Mouse (Mus musculus) embryo, embryonic 10.5 days (tissue): ENCODE measurements around the gene Vmn1r58.
"Not testable (repeated sequence)": the region's sequence is repeated elsewhere in the genome, so short reads cannot be mapped to it uniquely, and the experiment has no call there.

Experiments used
- DNase-seq: peaks from one replicate; pipeline ENCODE4 v3.0.0-alpha.2; 2015; ENCODE audit warnings: low spot score

Vmn1r58 gene

DNA sequence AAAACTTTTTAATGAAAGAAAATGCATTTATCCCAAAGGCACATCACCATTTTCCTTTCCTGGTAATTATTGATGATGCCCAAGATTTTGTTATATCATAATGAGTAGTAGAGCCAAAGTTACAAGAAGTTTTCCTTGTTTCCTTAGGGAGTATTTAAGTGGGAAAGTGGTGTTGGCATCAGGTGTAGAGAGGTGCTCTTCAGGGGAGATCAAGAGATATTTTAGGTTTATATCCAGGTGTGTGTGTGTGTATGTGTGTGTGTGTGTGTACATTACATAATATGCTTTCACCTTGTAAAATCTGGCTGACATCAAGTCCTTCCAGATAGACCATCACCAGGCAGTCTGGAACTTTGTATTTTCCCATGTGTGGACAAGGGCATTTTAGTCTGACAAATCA lies at the start of gene Vmn1r58:
Vmn1r58 (minus strand) TSS at position 101 of the 400 bp plus-strand sequence.
- DNase-seq, result not testable (repeated sequence)

DNA sequence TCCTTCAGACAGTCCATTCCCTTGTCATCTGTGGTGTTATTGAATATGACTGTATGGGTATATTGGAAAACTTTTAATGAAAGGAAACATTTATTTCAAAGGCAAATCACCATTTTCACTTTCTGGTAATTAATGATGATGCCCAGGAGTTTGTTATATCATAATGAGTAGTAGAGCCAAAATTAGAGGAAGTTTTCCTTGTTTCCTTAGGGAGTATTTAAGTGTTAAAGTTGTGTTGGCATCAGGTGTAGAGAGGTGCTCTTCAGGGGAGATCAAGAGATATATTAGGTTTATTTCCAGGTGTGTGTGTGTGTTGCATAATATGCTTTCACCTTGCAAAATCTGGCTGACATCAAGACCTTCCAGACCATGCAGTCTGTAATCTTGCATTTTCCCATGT lies 43.5 kb upstream of the Vmn1r58 start, which contains the start of gene Vmn1r59:
Vmn1r59 (minus strand) TSS at position 101 of the 400 bp plus-strand sequence.
- DNase-seq, result no peak

DNA sequence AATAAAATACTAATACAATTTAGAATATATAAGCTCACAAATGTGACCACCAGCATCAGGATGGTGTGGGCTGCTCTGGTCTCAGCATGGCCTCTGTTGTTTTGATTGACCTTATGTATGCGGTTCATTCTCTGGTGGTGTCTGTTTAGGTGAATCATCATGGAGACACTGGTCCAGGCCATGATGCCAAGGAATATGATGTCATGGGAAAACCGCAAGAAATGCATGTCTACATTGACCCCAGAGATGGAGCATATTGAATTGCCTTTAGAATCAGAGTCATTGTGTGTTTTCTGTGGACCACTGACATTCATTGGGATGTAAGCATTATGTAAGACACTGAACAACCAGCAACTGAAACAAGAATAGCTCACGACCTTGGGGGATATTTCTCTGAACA lies 40.8 kb upstream of the Vmn1r58 start:
- DNase-seq, result not testable (repeated sequence)

GRCm38 (mm10) chr7:5448627-5449026 lies 35.4 kb upstream of the Vmn1r58 start:
- no peak for DNase-seq

GRCm38 (mm10) chr7:5406201-5406600 lies 7.0 kb downstream of the Vmn1r58 start:
- no peak for DNase-seq

- DNase-seq, result no peak
Measured at GRCm38 (mm10) chr7:5366724-5367123, 46.5 kb downstream of the Vmn1r58 start.

- DNase-seq, result no peak
Measured at GRCm38 (mm10) chr7:5363599-5363998, 49.6 kb downstream of the Vmn1r58 start.
